Mouse (Mus musculus) natural killer cell, adult 2 months (primary cell): ENCODE measurements around the gene Fhit.

Experiments used
- DNase-seq, 2 experiments: peaks; one replicate each; pipeline ENCODE4 v3.0.0; 2022; ENCODE audit warnings: low spot score in 2 of 2

Fhit gene

DNA sequence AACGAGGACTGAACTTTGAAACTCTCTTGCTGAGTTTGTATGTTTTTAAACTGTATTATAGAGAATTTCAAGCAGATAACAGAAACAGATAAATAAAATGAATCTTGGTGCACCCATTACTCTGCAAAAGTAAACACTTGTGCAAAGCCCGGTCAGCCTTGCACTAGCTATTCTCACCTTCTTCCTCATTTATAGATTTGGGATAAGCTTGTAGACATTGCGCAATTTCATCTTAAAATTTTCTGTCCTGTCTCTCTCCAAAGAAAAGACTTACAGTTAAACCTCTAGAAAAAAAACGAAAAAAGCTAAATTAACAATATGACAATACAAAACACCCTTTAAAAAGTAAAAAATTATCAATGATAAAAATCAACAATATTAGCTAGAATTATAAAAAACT is 795.0 kb downstream of the Fhit start:
- no peak for DNase-seq

DNA sequence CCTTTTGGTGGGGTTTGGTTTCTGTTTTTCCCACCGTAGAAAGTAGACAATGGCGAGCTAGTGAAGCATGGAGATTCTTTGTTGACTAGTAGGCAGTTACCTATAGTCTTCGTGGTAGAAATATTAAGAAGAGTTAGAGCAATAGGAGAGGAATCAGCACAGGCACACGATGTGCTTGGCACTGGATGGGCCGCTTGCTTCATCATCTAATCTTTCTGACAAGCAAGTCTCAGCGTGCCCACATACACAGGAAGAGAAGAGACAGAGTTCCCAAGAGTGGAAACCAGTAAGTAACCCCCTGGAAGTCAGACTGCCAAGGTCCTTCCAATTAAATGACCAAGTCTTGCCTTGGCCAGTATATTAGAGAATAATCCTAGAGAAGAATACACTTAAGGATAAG is 797.6 kb downstream of the Fhit start:
- no peak for DNase-seq

DNA sequence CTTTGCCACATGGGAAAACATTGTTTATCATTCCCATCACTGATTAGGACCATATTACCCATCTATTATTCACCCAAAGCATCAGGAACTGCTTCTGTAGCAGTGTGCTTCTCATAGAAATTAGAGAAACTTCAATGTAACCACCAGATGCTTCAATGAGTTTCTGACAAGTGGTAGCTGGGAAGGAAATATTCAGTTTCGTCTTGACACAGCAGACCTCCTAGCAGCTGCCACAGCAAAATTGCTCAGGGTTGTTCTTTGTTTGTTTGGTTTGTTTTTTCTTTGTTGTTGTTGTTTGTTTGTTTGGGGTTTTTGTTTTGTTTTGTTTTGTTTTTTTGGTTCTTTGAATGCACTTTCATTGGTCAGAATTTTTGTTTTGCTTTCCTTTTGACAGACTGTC is 798.5 kb downstream of the Fhit start:
- no peak for DNase-seq

DNA sequence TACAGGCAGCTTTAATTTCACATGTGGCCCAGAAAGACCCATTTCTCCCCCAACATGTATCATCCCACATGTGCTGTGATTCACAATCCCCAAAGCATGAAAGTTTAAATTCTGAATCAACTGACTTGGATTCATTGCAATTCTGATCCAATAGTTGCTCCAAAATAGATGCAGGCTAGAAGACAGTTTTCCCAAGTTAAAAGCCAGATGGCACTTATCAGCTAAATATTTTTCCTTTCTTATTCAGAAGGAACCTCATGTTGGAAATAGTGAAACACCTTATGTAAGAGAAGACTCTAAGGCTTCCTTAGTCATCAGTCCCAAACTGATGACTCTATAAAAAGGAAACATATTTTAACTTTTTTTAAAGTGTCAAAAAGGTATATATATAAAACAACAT is 815.9 kb downstream of the Fhit start:
- DNase-seq: no peak

DNA sequence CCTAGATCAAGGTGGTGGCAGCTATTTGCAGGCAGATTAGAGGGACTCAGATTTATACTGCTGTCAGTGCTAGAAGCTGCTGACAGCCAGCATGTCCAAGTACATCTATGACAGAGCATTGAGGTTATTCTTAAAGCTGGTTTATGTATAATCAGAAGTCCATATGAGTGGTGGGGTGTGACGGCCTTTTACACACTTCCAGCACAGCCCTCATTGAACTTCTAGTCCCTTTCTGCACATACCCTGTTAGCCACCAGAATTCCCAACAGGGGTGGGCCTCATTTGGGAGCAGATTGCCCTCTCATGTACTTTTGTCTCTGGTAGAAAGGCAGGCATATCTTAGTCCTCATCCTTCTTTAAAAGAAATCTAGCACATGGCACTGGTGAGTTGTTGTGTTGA is 817.8 kb downstream of the Fhit start:
- no peak for DNase-seq

DNA sequence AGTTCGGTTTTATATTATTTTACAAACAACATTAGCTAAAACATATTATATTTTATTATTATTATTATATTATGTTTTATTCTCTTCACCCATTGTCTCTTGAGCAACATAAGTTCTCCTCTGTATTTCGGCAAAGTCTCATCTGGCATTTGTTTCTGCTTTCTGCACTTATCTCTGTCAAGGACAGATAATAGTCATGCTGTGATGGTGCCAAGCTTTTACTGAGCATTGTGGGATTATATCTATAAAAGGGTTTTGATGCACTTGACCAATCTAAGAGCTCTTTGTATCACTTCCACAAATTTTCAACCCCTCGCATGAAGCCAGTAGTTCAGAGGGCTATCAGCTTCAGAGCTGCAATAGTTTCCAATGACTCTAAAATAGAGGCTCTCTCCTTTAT is 845.1 kb downstream of the Fhit start:
- DNase-seq: no peak

DNA sequence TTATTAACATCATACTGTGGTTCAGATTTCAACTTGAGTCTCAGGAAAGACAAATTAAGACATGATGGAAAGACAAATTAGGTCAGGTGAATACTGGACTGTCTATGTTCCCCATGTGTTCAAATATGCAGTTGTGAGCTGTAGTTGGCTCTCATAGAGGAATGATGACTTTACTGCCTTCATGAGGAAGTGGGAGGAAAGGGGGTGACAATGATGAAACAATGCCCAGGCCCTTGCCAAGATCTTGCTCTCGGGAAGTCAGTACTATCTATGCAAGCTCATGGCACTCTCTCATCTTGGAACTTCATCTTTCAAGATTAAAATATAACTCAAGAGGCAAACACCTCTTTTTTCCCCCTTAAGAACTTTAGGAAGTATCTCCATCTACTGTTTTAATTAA is 849.6 kb downstream of the Fhit start:
- no peak for DNase-seq

DNA sequence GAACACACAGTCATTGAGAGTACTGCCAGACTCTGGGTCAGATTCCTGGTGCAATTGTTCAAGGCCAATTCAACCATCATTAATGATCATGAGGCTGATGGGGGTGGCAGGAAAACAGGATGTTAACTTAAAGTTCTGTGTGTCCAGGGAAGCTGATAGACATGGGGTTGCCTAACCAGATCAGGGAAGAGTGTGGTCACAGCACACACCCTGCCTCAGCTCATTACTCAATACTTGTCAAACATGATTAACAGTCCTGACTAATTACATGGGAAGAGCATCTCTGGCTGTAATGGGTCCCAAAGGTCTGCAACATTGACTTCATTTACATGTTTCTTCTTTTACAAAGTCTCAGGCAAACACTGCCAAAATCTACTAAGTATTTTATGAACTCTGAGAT is 856.5 kb downstream of the Fhit start:
- DNase-seq: no peak

DNA sequence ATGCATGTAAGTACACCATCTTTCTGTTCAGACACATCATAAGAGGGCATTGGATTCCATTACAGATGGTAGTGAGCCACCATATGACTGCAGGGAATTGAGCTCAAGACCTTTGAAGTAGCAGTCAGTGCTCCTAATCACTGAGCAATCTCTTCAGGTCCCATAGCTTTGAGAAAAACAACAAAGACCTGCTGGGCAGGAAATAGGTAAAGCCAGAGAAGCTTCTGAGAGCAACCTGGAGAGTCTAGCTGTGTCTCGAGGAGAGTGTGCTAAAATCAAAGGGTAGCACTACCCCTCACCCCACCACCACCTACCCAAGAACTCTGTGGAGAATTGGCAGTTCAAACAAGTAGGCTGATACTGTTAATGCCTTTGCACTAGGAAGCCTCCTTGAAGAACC is 860.3 kb downstream of the Fhit start:
- no peak for DNase-seq

DNA sequence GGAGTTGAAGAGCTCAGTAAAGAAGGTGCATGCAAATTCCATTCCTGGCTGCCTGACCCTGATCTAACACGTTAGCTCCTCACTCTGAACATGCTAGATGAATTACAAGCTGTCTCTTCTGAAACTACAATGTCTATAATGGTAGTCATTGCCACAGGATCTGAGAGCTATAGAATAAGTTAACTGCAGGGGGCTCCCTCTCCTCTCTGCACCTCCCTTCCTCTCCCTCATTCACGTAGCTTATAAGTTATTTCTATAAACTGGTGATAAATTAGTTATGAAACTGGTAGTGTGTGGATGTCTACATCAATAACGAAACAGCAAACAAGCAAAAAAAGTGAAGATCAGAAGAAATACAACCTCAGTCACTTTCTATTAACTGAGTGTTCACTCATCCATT is 860.9 kb downstream of the Fhit start:
- DNase-seq: no peak

DNA sequence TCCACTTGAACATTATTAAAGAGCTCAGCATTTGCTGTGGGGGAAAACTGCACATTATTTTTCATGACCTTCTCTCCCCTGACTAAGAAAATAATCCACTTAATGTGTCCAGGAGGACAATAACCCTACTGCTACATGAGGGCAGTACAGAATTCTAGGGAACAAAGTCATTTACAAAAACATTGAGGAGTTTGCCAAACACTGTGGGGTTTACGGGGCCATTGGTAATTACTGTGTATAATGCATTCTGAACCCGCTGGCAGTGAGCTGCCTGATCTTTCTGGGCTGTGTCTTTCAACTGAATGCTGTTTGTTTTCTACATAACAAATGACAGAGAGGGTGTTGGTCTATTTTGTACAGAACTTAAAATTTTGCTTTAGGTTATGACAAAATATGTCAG is 862.8 kb downstream of the Fhit start:
- no peak for DNase-seq

DNA sequence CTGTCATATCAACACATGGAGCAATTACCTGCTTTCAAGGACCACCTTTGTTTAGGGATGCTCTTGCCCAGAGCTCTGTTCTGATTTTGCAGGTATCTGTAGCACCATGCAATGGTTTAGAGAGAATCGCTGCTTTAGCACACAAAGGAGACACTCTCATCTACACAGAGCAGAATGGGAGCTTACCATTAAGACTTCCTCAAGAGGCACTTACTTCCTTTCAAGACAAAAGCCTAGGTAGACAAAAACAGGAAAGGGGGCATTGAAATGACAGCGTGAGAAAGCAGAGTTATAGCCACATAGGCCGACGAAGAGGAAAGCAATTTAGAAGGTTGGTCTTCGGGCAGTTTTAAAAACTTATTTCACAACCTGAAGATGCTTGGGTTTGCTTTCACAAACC is 872.8 kb downstream of the Fhit start:
- no peak for DNase-seq

- no peak for DNase-seq
Measured at GRCm38 (mm10) chr14:10286027-10286426, 875.8 kb downstream of the Fhit start.

DNA sequence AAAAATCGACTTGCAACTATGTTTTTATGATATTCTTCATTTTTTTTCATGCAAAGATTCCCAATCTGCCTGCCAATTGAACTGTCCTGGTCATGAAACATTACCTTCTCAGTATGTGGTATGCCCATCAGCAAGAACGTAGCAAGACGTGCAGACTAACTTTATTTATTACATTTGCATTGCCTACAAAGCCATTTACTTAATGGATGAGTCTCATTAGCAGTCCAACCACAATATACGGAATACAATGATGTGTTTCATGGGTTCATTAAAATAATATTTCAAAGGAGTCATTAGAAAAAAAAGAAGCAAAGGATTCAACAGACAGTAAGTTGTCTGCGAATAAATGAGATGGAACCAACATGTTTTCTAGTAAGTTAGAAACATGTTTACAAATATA is 933.1 kb downstream of the Fhit start:
- DNase-seq: no peak

DNA sequence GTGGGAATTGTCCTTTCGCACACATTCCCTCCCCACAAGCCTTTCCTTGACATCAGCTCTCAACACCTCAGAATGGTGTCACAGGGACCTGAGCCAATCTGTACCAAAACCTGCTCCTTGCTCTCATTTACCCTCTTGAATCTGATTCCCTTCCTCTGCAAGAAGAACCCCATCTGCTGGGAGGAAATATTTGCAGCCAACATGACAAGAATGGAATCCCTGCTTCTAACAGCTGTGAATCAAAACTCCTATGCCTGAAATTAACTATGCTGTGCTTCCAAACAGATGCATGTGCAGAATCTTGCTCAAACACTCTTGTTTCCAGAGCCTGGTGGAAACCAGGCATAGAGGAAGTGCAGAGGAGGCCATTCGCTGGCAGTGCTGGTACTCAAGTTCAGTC is 940.0 kb downstream of the Fhit start:
- DNase-seq: no peak

DNA sequence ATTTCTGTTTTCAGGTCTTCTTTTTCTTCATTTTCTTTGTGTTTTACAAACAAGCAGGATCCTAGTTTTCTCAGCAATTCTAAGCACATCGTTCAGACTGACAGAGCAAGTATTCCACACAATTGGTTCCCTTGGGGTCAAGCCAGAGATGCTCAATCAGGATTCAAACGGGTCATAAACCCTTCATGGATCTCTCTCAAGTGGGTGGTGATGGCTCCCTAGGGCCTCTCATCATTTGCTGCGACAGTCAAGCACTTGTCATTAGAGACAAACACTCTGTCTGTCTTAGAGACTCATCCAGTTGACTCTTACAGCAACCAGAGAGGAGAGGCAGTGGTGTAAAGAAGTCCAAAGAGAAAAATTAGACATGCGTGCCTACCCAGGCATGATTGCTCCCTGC is 948.6 kb downstream of the Fhit start:
- DNase-seq: no peak

DNA sequence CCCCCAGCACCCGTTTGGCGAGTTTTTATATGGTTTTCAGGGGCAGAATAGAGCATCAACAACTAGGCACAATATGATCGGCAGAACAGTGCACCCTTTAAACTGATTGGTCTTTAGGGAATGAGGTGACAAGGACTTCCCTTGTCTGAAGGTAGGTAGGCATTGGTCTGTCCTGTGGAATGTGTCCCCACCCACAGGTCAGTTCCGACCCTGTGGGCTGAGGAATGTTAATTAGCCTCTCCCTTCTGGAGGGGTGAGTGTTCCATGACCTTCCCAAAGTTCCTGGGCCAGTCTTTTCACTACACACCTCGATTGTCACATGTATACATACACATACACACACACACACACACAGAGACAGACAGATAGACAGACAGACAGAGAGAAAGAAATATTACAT is 950.7 kb downstream of the Fhit start:
- no peak for DNase-seq

DNA sequence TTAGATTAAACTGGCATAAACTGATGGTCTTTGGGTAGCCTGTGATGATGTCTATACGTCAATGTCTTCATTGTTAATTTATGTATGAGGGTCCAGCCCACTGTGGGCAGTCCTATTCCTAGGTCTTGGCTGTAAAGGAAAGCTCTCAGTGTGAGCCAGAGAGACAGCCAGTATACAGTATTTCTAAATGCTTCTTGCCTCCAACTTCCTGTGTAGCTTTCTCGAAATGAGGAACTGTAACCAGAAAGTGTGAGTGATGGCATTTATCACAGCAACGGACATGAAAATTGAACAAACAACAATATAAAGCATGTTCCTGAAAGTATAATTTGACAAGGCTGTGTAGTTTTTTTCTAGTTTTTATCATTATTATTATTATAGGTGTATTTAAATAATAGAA is 952.8 kb downstream of the Fhit start:
- no peak for DNase-seq

DNA sequence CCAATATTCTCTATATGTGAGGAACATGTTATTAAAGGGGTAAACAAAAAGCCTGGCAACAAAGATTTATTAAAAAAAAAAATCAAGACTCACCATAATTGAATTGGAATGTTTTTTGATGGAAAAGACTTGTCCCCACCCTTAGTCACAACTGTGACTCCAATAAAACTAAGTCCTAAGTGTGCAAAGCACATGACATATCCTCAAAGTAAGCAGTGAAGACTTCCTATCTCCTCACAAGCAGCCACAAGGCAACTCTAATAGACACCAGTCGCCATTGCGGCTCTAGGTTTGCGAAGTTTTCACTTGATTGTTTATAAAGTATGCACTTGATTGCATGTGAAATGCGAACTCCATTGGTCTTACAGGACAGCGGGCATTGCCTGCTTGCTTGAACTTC is 956.1 kb downstream of the Fhit start:
- no peak for DNase-seq

DNA sequence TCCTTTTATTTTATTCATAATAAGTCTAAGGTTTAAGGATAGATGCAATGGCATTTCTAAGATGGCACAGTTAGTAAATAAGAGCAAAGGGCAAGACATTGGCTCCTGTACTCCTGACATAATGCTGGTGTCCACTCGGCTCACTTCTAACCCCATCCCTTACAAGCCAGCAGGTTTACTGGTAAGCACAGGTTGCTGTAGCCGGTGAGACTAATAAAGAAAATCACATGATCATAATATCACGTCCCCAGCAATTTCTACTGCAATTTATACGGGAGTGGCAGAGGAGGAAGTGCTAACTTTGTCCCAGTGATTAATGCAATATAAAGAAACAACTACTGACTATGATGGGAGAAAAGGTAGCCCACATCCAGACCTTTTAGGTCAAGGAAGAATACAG is 956.5 kb downstream of the Fhit start:
- DNase-seq: no peak

GRCm38 (mm10) chr14:10194130-10194529 is 967.7 kb downstream of the Fhit start:
- DNase-seq: no peak

DNA sequence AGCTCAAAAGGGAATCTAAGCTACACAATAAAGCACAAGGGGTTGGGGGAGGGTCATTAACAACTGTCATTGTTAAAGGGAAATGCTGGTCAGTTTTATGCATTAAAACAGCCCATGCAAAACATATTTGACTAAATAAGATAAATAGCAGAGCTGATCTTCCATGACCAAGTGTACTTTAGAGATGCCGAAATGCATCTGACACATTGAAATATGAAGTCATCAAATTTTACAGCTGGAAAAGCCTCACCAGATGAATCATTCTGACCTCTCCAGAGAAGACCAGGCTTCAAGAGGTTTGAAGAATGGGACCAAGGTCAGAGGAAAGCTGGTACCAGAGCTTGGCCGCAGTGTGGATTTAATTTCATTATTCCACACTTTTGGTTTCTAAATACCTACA is 990.1 kb downstream of the Fhit start:
- DNase-seq: no peak

- DNase-seq: no peak
Measured at GRCm38 (mm10) chr14:10166641-10167429, 995.0 kb downstream of the Fhit start.

DNA sequence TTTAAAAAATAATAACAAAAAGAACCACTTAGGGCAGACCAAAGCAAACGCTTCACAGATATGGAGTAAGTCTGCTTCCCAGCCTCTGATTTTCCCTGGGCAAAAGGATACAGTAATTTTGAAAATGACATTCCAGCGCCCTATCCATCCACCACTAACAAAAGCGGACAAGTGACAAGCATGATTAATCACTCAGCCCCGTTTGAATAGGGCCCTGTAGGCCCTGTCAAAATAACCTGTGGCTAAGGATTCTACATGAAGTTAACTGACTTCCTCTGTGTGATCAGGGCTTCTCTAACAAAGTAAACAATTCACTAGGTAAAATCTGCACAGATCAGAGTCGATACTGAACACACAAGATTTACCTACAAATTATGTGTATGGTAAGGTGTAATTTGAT is 1012.0 kb downstream of the Fhit start:
- DNase-seq: no peak
